Mouse (Mus musculus): ENCODE measurements at regions not wholly inside any gene's neighbourhood (a gene's known extent, or its start where the extent isn't known, plus 50 kb on each side); places are given as distances from the start of the nearest gene placed in this dataset.

DNA sequence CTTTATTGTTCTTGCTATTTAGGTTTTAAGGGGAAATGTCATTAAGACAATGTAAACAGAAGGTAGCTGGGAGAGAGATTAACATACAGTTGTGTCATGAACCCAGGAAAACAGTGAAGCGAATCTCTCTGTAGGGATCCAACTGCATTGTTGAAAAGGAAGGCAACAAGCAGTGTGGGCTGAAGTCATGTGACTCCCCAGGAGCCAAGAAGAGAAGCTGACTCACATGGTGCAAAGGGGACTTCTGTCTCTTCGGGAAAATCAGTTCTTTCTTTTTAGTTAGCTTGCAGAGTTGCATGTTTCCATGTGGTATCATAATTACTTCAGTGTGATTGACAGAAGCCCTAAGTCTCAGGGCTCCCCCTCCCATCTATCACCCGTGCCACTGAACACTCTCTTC is 170.7 kb upstream of the Gm765 start:
- TF ChIP-seq MEF2A (IDR thresholded peaks at IDR 0.05; ENCODE audit: borderline replicate concordance, low read depth, low read length), result no peak
- TF ChIP-seq ZKSCAN1 (IDR thresholded peaks at IDR 0.05; ENCODE audit: borderline replicate concordance, low read depth, low read length), result no peak
- no peak for TF ChIP-seq EP300 (IDR thresholded peaks at IDR 0.05; ENCODE audit: low read length)
- TF ChIP-seq BHLHE40 (IDR thresholded peaks at IDR 0.05; ENCODE audit: low read depth, low read length), result peak; percentile 27; the same call in 1 of the 2 replicates
- no peak for TF ChIP-seq ZC3H11A (IDR thresholded peaks at IDR 0.05; ENCODE audit: low read depth, low read length)
- no peak for TF ChIP-seq USF2 (conservative IDR thresholded peaks at IDR 0.05; ENCODE audit: low read depth, low read length)
- no peak for TF ChIP-seq GABPA (IDR thresholded peaks at IDR 0.05; ENCODE audit: insufficient replicate concordance, low read depth, low read length)
- TF ChIP-seq ELF1 (IDR thresholded peaks at IDR 0.05; ENCODE audit: low read depth, low read length), result no peak
- peak; percentile 27; the same call in 1 of the 2 replicates for TF ChIP-seq USF1 (IDR thresholded peaks at IDR 0.05; ENCODE audit: low read depth, low read length)
- no peak for TF ChIP-seq ZNF384 (IDR thresholded peaks at IDR 0.05; ENCODE audit: low read depth, low read length)
- TF ChIP-seq NRF1 (IDR thresholded peaks at IDR 0.05; ENCODE audit: low read depth, low read length), result no peak
- no peak for TF ChIP-seq POLR2AphosphoS2 (IDR thresholded peaks at IDR 0.05; ENCODE audit: low read depth, low read length)
- no peak for TF ChIP-seq CHD2 (IDR thresholded peaks at IDR 0.05; ENCODE audit: low read length)
- no peak for TF ChIP-seq PAX5 (IDR thresholded peaks at IDR 0.05; ENCODE audit: low read length)
- TF ChIP-seq E2F4 (IDR thresholded peaks at IDR 0.05; ENCODE audit: insufficient replicate concordance, low read depth, low read length), result no peak
- TF ChIP-seq SMC3 (IDR thresholded peaks at IDR 0.05; ENCODE audit: low read depth, low read length), result no peak
- no peaks in the 10 kb centered on the region for H3K27me3 ChIP-seq (replicated peaks)
- H3K4me3 ChIP-seq (replicated peaks in 1 of 3; ENCODE audit: low read depth in 2 of 3, low read length in 2 of 3, poor library complexity in 1 of 3), result no peak overlapping the region
- H3K9ac ChIP-seq (ENCODE audit: insufficient read depth, low read depth), result no peak overlapping the region
- peaks cover 0 to 19% of the 10 kb centered on the region in 2 experiments; a peak in 2 of 4 replicates for H3K4me1 ChIP-seq (ENCODE audit: control insufficient read depth in 1 of 2, insufficient read depth in 2 of 2)
- dilution Hi-C loops (cut with MboI; ENCODE audit: extremely low pct_ligation_motif_present, extremely low pct_unique_long_range_greater_than_20kb, low sequenced_read_pairs), result no loop called here
- 0 out of 2 replicates have a peak overlapping the region, but pooled peaks have one; percentile 15 for H3K4me2 ChIP-seq (ENCODE audit: insufficient read depth, low read depth, poor library complexity, severe bottlenecking)
- in situ Hi-C loops (cut with MboI; ENCODE audit: low pct_ligation_motif_present, low pct_unique_long_range_greater_than_20kb, low sequenced_read_pairs), result loop anchor here (25.0 kb wide), 1 partner anchor 1074 kb away; no protein-coding TSS in a partner anchor
- DNase-seq (ENCODE audit: extremely low read depth), result peak; percentile 24
- no peaks in the 10 kb centered on the region for H3K79me2 ChIP-seq (replicated peaks; ENCODE audit: control insufficient read depth, extremely low read depth, insufficient read depth, poor library complexity, severe bottlenecking)
- no peak overlapping the region for H3K27ac ChIP-seq (ENCODE audit: insufficient read depth, low read depth)
- H3K9me3 ChIP-seq (replicated peaks; ENCODE audit: low read length), result no peaks in the 10 kb centered on the region
- no peaks in the 10 kb centered on the region for H3K36me3 ChIP-seq (replicated peaks in 1 of 2; ENCODE audit: control insufficient read depth in 1 of 2, insufficient read depth in 1 of 2, low read length in 1 of 2)

DNA sequence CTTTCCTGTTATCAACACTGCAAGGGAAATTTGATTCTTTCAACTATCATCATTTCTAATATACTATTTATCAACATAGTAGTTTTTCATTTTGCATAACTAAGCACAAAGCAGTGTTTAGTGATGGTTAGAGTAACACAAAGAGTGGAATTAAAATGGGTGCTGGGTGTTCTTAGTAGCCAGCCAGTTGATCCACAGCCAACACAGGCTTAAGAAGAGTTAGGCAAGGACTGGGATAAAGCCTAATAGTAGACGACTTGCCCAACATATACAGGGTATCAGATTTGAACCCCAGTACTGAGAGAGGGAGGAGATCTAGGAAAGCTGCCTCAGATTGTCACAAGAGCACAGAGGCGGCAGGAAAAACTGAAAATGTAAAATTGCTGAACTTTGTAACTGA is 160.2 kb upstream of the Gm765 start:
- Histone ChIP-seq H3K4me3 (replicated peaks in 1 of 3; ENCODE audit: low read depth in 2 of 3, low read length in 2 of 3, poor library complexity in 1 of 3) (no peak overlapping the region), H3K9me3 (replicated peaks; ENCODE audit: low read length) (no peaks in the 10 kb centered on the region), H3K27ac (ENCODE audit: insufficient read depth, low read depth) (no peak overlapping the region), H3K9ac (ENCODE audit: insufficient read depth, low read depth) (no peak overlapping the region), H3K79me2 (replicated peaks; ENCODE audit: control insufficient read depth, extremely low read depth, insufficient read depth, poor library complexity, severe bottlenecking) (no peaks in the 10 kb centered on the region), H3K27me3 (replicated peaks) (no peaks in the 10 kb centered on the region), H3K4me1 (ENCODE audit: control insufficient read depth in 1 of 2, insufficient read depth in 2 of 2) (no peaks in the 10 kb centered on the region), H3K4me2 (ENCODE audit: insufficient read depth, low read depth, poor library complexity, severe bottlenecking) (no peak overlapping the region), H3K36me3 (replicated peaks in 1 of 2; ENCODE audit: control insufficient read depth in 1 of 2, insufficient read depth in 1 of 2, low read length in 1 of 2) (no peaks in the 10 kb centered on the region)
- in situ Hi-C loops (cut with MboI; ENCODE audit: low pct_ligation_motif_present, low pct_unique_long_range_greater_than_20kb, low sequenced_read_pairs), result loop anchor here (25.0 kb wide), 1 partner anchor 1085 kb away; no protein-coding TSS in a partner anchor
- dilution Hi-C loops (cut with MboI; ENCODE audit: extremely low pct_ligation_motif_present, extremely low pct_unique_long_range_greater_than_20kb, low sequenced_read_pairs), result no loop called here
- DNase-seq (ENCODE audit: extremely low read depth), result no peak
- TF ChIP-seq E2F4 (IDR thresholded peaks at IDR 0.05; ENCODE audit: insufficient replicate concordance, low read depth, low read length) (no peak), PAX5 (IDR thresholded peaks at IDR 0.05; ENCODE audit: low read length) (no peak), TBP (conservative IDR thresholded peaks at IDR 0.05; ENCODE audit: low read depth, low read length) (no peak), SIN3A (IDR thresholded peaks at IDR 0.05; ENCODE audit: low read length) (no peak), MAFK (IDR thresholded peaks at IDR 0.05; ENCODE audit: insufficient replicate concordance, low read length) (no peak)

Measured in CH12.LX (cell line).